Mouse (Mus musculus): ENCODE measurements around the gene Zfp777.

Gene Zfp777

GRCm38 (mm10) chr6:48048426-48049272, at the start of gene Zfp777:
Zfp777 (minus strand) TSS chr6:48048911.
- peak; percentile 69 for DNase-seq (ENCODE audit: low read depth, low spot score)

GRCm38 (mm10) chr6:48086957-48087715, 38.4 kb upstream of the Zfp777 start:
- no peak for DNase-seq (ENCODE audit: low read depth, low spot score)

GRCm38 (mm10) chr6:48086471-48086878, 37.8 kb upstream of the Zfp777 start, which contains the start of gene Zfp746:
Zfp746 (minus strand) TSS chr6:48086593.
- DNase-seq (ENCODE audit: low read depth, low spot score) = peak; percentile 58

GRCm38 (mm10) chr6:48085521-48086404, 37.1 kb upstream of the Zfp777 start:
- no peak for DNase-seq (ENCODE audit: low read depth, low spot score)

GRCm38 (mm10) chr6:48083733-48084191, 35.1 kb upstream of the Zfp777 start:
- no peak for DNase-seq (ENCODE audit: low read depth, low spot score)

GRCm38 (mm10) chr6:48081952-48082351, 33.2 kb upstream of the Zfp777 start:
- no peak for DNase-seq (ENCODE audit: low read depth, low spot score)

- DNase-seq (ENCODE audit: low read depth, low spot score) = no peak
Observed at GRCm38 (mm10) chr6:48081021-48081420, 32.3 kb upstream of the Zfp777 start.

GRCm38 (mm10) chr6:48073316-48073715, 24.6 kb upstream of the Zfp777 start:
- DNase-seq (ENCODE audit: low read depth, low spot score) = no peak

GRCm38 (mm10) chr6:48067492-48067891, 18.8 kb upstream of the Zfp777 start:
- no peak for DNase-seq (ENCODE audit: low read depth, low spot score)

GRCm38 (mm10) chr6:48065587-48066075, 16.9 kb upstream of the Zfp777 start:
- no peak for DNase-seq (ENCODE audit: low read depth, low spot score)

- no peak for DNase-seq (ENCODE audit: low read depth, low spot score)
Observed at GRCm38 (mm10) chr6:48064451-48064850, 15.7 kb upstream of the Zfp777 start.

GRCm38 (mm10) chr6:48063940-48064339, 15.2 kb upstream of the Zfp777 start:
- DNase-seq (ENCODE audit: low read depth, low spot score) = no peak

- no peak for DNase-seq (ENCODE audit: low read depth, low spot score)
Observed at GRCm38 (mm10) chr6:48060895-48061294, 12.2 kb upstream of the Zfp777 start.

GRCm38 (mm10) chr6:48060421-48060820, 11.7 kb upstream of the Zfp777 start:
- no peak for DNase-seq (ENCODE audit: low read depth, low spot score)

GRCm38 (mm10) chr6:48052136-48052535, 3.4 kb upstream of the Zfp777 start:
- DNase-seq (ENCODE audit: low read depth, low spot score) = no peak

- no peak for DNase-seq (ENCODE audit: low read depth, low spot score)
Observed at GRCm38 (mm10) chr6:48051666-48052065, 3.0 kb upstream of the Zfp777 start.

- DNase-seq (ENCODE audit: low read depth, low spot score) = no peak
Observed at GRCm38 (mm10) chr6:48049273-48050065, 758 bp upstream of the Zfp777 start.

GRCm38 (mm10) chr6:48047450-48048351, 1.0 kb downstream of the Zfp777 start:
- DNase-seq (ENCODE audit: low read depth, low spot score) = no peak

GRCm38 (mm10) chr6:48047114-48047449, 1.6 kb downstream of the Zfp777 start:
- no peak for DNase-seq (ENCODE audit: low read depth, low spot score)

- DNase-seq (ENCODE audit: low read depth, low spot score) = no peak
Observed at GRCm38 (mm10) chr6:48032661-48033060, 16.1 kb downstream of the Zfp777 start.

Data from brain, embryonic 18.5 days (tissue).